Mouse (Mus musculus): ENCODE measurements around the gene Cish. TPM values are rescaled to one million over a fixed set of nuclear protein-coding genes. Genes with fewer than 3 reads are reported as not detected.
A peak's percentile ranks its signal among the peaks of the same experiment; 100 is the strongest.

Gene Cish
- polyA plus RNA-seq (2015; fragmentation: Nextera tagmentation; extraction: Ambion mirVana) = 8.4 and 9.6 TPM in 2 replicates

DNA sequence AAGGTAGTCTGAATTCAATTTTAAA is at the start of gene Cish:
Gene Cish, plus strand, starts transcription at position 11 of the 25 bp plus-strand sequence.
- Histone ChIP-seq H3K9me3 (no peaks in the 10 kb centered on the region), H3K36me3 (peaks cover 7% of the 10 kb centered on the region), H3K27me3 (peaks cover 28% of the 10 kb centered on the region), H3K27ac (peak within 1 kb of the TSS; percentile 56; the same call in 1 of the 2 replicates), H3K4me1 (replicated peaks) (peaks cover 30% of the 10 kb centered on the region), H3K4me3 (peak within 1 kb of the TSS; percentile 76), H3K4me2 (peak within 1 kb of the TSS; percentile 91), H3K9ac (peak within 1 kb of the TSS; percentile 81)
- no peak for ATAC-seq (ENCODE audit: low FRiP score)

DNA sequence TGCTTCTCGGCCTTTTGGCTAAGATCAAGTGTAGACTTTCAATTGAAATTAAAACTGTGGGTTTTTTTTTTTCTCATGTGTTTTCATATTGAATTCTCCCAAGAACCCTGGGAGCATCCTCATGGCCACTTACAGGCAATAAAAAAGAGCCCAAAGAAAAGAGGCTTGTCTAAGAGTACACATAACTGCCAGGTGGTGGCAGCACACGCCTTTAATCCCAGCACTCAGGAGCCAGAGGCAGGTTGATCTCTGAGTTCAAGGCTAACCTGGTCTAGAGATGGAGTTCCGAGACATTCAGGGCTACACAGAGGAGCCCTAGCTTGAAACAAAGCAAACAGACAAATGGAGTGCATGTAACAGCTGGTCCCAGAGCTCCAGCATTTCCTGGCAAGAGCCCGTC is 49.7 kb upstream of the Cish start:
- ATAC-seq (ENCODE audit: low FRiP score) = no peak
- Histone ChIP-seq H3K9me3 (no peaks in the 10 kb centered on the region), H3K9ac (no peak overlapping the region), H3K36me3 (no peaks in the 10 kb centered on the region), H3K4me3 (no peak overlapping the region), H3K4me1 (replicated peaks) (no peaks in the 10 kb centered on the region), H3K4me2 (no peak overlapping the region), H3K27ac (no peak overlapping the region), H3K27me3 (no peaks in the 10 kb centered on the region)
- WGBS = 66% methylated on average over 4 of the region's 4 CpGs

DNA sequence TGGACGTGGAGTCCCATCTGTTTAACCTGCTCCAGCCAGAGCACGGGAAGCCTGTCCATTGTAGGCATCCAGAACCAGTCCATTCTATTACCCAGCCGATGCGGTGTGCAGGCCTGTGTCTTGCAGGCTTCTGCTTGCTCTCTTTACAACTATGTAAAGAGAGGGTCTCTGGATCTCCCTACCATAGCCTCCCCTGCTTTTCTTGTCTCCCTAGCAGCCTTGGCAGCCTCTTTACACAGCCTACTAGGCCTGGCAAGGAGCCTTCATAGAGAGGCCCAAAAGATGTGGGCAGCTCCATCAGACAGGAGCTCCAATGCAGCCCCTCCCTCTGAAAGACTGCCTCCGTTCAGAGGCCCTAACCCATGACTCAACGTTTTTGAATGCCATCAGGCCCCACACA is 46.7 kb upstream of the Cish start:
- H3K4me2 ChIP-seq = no peak overlapping the region
- H3K9me3 ChIP-seq = no peaks in the 10 kb centered on the region
- no peaks in the 10 kb centered on the region for H3K27me3 ChIP-seq
- no peaks in the 10 kb centered on the region for H3K36me3 ChIP-seq
- H3K4me1 ChIP-seq (replicated peaks) = peaks cover 18% of the 10 kb centered on the region
- 80% methylated on average over 6 of the region's 6 CpGs for WGBS
- H3K27ac ChIP-seq = no peak overlapping the region
- no peak for ATAC-seq (ENCODE audit: low FRiP score)
- H3K4me3 ChIP-seq = no peak overlapping the region
- H3K9ac ChIP-seq = no peak overlapping the region

DNA sequence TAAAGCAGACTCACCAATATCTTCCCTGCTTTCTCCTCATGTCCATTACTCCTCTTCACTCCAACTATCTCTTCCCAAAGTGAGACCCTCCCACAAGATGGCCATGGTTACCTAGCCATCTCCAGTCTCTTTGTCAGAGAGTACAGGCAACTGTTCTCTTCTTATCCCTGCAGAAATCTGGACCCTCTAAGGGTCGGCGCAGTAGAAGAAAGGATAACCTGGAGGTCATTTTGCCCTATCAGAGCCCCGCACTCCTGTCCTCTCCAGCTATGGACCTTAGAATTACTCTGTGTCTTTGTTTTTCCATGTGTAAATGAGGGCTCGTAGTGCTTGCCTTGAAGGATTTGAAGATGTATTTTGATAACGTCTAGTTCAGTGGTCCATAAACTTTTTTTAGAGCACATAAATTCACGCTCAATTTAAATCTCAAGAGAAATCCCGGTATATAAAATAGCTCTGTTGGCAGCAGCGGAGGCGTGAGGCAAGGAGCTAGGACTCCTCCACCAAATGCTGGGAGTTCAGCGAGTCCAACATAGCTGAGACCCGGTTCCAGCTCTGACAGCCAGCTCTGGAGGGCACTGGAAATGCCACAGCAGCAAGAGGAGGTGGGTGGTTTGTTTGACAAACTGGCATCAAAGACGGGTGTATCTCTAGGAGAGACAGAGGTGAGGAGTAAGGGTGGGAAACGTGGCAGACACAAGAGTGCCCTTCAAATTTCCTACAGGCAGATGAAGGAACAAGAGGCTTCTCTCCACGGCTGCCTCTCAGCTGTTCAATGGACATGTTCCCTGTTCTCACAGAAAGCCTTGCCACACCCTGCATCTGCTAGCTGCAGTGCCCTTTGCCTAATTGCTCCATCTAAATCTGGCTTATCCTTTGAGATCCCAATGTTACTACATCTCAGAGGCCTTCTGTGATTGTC is 45.1 kb upstream of the Cish start:
- no peak for ATAC-seq (ENCODE audit: low FRiP score)
- Histone ChIP-seq H3K4me2 (no peak overlapping the region), H3K4me1 (replicated peaks) (peaks cover 33% of the 10 kb centered on the region), H3K36me3 (no peaks in the 10 kb centered on the region), H3K4me3 (no peak overlapping the region), H3K27me3 (no peaks in the 10 kb centered on the region), H3K9ac (no peak overlapping the region), H3K27ac (no peak overlapping the region), H3K9me3 (no peaks in the 10 kb centered on the region)
- WGBS = 83% methylated on average over 14 of the region's 14 CpGs

DNA sequence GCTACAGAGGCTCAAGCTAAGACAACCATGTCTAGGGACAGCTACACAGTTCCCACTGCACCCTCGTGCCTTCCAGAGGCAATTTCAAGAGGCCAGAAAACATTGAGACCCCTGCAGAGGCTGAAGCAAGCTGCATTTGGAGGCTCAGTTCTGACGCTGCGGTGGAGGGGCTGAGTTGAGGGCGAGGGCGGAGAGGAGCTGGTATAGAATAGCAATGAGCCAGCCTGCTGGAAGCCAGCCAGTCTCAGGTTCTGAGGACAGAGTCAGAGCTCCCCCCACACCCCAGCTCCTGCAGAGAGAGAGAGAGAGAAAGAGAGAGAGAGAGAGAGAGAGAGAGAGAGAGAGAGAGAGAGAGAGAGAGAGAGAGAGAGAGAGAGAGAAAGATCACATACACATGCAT is 43.7 kb upstream of the Cish start:
- Histone ChIP-seq H3K36me3 (no peaks in the 10 kb centered on the region), H3K9ac (no peak overlapping the region), H3K27me3 (no peaks in the 10 kb centered on the region)

DNA sequence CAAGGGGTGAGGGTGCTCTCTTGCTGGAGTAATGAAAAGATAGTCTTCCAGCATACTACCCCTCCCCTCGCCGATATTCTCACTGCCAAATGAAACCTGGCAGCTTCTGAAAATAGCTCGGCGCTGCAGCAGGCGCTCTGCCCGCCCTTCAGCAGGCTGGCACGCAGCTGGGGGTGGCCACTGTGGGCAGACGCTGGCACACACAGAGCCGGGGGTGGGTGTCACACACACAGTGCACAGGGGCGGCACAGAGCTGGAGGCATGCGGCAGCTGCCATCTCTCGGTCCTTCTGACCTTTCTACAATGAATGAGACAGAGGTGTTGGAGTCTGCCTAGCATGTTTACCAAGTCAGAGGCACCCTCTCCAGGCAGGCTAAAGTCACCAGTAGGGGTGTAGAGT is 41.4 kb upstream of the Cish start:
- no peaks in the 10 kb centered on the region for H3K9me3 ChIP-seq
- no peak overlapping the region for H3K4me3 ChIP-seq
- 52% methylated on average over 12 of the region's 12 CpGs for WGBS
- no peaks in the 10 kb centered on the region for H3K27me3 ChIP-seq
- 0 out of 2 replicates have a peak overlapping the region, but pooled peaks have one; percentile 31 for H3K9ac ChIP-seq
- H3K27ac ChIP-seq = peak overlapping the region; percentile 77
- peaks cover 39% of the 10 kb centered on the region for H3K4me1 ChIP-seq (replicated peaks)
- H3K36me3 ChIP-seq = no peaks in the 10 kb centered on the region
- H3K4me2 ChIP-seq = no peak overlapping the region
- peak; percentile 44; the same call in 1 of the 2 replicates for ATAC-seq (ENCODE audit: low FRiP score)

More for the DNA sequence above, 43.7 kb upstream of the Cish start:
- peak; percentile 66 for ATAC-seq (ENCODE audit: low FRiP score)
- no peak overlapping the region for H3K4me3 ChIP-seq
- WGBS = 13% methylated on average over 5 of the region's 5 CpGs
- peak overlapping the region; percentile 82 for H3K27ac ChIP-seq
- 0 out of 2 replicates have a peak overlapping the region, but pooled peaks have one; percentile 13 for H3K4me2 ChIP-seq
- H3K4me1 ChIP-seq (replicated peaks) = peaks cover 39% of the 10 kb centered on the region
- H3K9me3 ChIP-seq = no peaks in the 10 kb centered on the region

DNA sequence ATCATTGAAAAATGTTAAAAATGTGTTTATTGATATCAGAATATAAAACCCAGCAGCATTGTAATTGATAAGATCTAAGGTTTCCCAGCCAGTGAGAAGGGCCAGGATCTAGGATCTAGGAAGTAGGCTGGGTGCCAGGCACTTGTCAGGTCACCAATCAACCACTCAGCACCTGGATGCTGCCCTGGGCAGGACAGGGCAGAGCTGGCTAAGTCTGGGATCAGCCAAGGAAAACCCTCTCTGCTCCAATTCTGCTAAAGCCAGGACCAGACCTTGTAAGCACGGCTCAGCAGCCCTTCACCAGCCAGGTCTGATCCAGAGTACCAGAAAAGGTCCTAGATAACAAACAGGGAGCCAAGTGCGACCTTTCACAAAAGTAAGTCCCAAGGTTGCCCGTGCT is 40.9 kb upstream of the Cish start:
- no peak overlapping the region for H3K4me3 ChIP-seq
- H3K36me3 ChIP-seq = no peaks in the 10 kb centered on the region
- H3K4me1 ChIP-seq (replicated peaks) = peaks cover 39% of the 10 kb centered on the region
- no peak for ATAC-seq (ENCODE audit: low FRiP score)
- peak overlapping the region; percentile 77 for H3K27ac ChIP-seq
- no peaks in the 10 kb centered on the region for H3K27me3 ChIP-seq
- 87% methylated on average over 3 of the region's 3 CpGs for WGBS
- H3K4me2 ChIP-seq = no peak overlapping the region
- no peaks in the 10 kb centered on the region for H3K9me3 ChIP-seq
- 0 out of 2 replicates have a peak overlapping the region, but pooled peaks have one; percentile 31 for H3K9ac ChIP-seq

DNA sequence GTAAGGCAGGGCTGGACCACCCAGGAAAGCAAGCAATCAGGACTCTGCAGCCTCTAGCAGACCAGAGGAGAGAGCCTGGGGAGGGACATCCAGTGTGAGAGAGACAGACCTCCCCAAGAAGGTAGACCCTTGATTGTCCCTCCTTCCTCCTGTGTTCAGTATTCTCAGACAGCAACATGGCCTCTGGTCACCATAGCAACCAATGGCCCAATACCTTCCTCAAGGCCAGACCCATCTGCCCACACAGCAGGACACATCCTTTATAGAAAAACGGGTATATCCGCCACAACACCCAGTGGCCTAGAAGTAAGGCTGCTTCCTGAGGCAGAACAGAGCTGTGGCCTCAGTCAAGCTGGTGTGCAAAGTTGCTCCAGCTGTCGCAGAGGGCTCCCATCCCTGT is 40.2 kb upstream of the Cish start:
- ATAC-seq (ENCODE audit: low FRiP score) = no peak; the same call in 1 of the 2 replicates
- 30% methylated on average over 3 of the region's 3 CpGs for WGBS
- H3K36me3 ChIP-seq = no peaks in the 10 kb centered on the region
- peaks cover 42% of the 10 kb centered on the region for H3K4me1 ChIP-seq (replicated peaks)
- no peaks in the 10 kb centered on the region for H3K9me3 ChIP-seq
- no peak overlapping the region; the same call in 1 of the 2 replicates for H3K9ac ChIP-seq
- H3K4me2 ChIP-seq = no peak overlapping the region
- peak overlapping the region; percentile 65 for H3K27ac ChIP-seq
- H3K27me3 ChIP-seq = no peaks in the 10 kb centered on the region
- H3K4me3 ChIP-seq = no peak overlapping the region

DNA sequence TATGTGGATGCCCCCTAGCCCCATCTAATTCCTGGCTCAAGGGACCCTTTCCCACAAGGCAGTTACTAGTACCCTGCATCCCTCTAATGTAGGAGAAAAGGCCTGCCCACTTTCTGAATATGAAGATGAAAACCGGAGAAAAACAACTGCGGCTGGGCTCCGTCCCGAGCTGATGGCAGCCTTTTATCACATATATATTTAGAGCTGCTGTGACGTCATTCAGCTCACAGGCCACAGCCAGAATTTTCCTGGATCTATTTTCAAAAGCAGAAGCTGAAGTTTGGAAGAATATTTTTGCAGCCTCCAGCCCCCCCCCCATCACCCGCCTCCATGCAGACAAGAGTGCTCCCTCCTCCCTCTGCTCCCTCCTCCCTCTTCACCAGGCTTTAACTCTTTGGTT is 36.3 kb upstream of the Cish start:
- peaks cover 20% of the 10 kb centered on the region for H3K4me1 ChIP-seq (replicated peaks)
- no peak overlapping the region for H3K27ac ChIP-seq
- no peak overlapping the region for H3K4me2 ChIP-seq
- no peak for ATAC-seq (ENCODE audit: low FRiP score)
- no peak overlapping the region for H3K9ac ChIP-seq
- no peaks in the 10 kb centered on the region for H3K9me3 ChIP-seq
- WGBS = 77% methylated on average over 6 of the region's 6 CpGs
- H3K4me3 ChIP-seq = no peak overlapping the region
- no peaks in the 10 kb centered on the region for H3K36me3 ChIP-seq
- H3K27me3 ChIP-seq = no peaks in the 10 kb centered on the region

DNA sequence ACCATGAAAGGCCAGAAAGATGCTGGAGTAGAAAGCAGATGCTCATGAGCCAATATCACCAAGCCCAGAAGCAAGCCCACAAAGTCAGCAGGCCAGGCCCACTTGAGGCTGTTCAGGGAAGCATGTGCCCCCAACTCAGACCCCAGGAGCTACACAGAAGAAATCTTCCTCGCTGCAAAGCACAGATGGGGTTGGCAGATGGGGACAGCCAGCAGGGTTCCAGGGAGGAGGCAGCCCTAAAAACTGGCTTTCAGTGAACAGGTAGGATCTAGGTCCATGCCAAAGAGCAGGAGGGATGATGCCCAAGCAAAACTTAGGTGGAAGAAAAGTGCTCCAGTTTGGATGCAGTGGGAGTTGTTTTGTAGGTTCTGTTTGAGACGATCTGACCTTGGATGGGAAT is 35.4 kb upstream of the Cish start:
- ATAC-seq (ENCODE audit: low FRiP score) = no peak
- no peaks in the 10 kb centered on the region for H3K36me3 ChIP-seq
- H3K9ac ChIP-seq = no peak overlapping the region
- no peak overlapping the region for H3K4me3 ChIP-seq
- 66% methylated on average over 2 of the region's 2 CpGs for WGBS
- H3K27ac ChIP-seq = no peak overlapping the region
- peaks cover 12% of the 10 kb centered on the region for H3K4me1 ChIP-seq (replicated peaks)
- H3K9me3 ChIP-seq = no peaks in the 10 kb centered on the region
- no peak overlapping the region for H3K4me2 ChIP-seq
- no peaks in the 10 kb centered on the region for H3K27me3 ChIP-seq

DNA sequence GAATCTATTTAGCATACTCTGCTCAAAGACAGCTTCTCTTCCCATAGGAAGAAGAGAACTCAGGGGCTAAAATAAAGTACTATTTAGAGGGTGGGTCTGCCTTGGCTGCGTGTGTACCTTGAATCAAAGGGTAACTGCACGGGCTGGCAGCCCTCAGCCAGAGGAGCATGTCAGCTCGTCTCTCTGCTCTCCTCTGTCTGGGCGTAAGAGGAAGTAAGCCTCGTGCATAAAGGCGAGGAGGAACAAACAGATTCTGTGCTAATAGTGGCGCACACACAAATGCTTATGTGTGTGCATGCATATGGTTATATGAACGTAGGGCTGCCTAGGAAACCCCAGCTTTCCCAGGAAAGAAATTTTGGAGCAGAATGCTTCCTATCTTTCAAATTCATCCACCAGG is 35.0 kb upstream of the Cish start:
- H3K4me3 ChIP-seq = no peak overlapping the region
- H3K36me3 ChIP-seq = no peaks in the 10 kb centered on the region
- ATAC-seq (ENCODE audit: low FRiP score) = no peak
- peaks cover 7% of the 10 kb centered on the region for H3K4me1 ChIP-seq (replicated peaks)
- no peak overlapping the region for H3K4me2 ChIP-seq
- no peaks in the 10 kb centered on the region for H3K9me3 ChIP-seq
- no peak overlapping the region for H3K9ac ChIP-seq
- H3K27ac ChIP-seq = no peak overlapping the region
- H3K27me3 ChIP-seq = no peaks in the 10 kb centered on the region
- 65% methylated on average over 8 of the region's 8 CpGs for WGBS

DNA sequence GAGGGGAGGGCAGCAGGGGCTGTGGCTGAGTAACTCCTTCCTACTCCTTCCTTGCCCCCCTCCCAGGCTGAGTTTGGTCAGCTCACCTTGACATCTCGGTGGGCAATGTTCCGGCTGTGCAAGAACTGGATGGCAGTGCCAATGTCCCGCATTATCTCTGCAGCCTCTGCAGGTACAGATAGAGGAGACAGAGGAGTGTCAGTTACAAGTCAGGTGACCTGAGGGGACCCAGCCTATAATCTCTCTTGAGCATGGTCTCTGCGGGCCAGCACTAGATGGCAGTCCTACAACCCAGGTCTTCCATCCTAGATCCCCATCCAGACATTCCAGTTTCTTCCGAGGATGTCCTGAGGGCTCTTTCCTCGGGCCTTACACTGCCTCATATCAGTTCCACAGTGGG is 34.0 kb upstream of the Cish start:
- no peak for ATAC-seq (ENCODE audit: low FRiP score)
- Histone ChIP-seq H3K9me3 (no peaks in the 10 kb centered on the region), H3K36me3 (no peaks in the 10 kb centered on the region), H3K27me3 (no peaks in the 10 kb centered on the region), H3K4me1 (replicated peaks) (peaks cover 3% of the 10 kb centered on the region; the same call in 1 of the 2 replicates), H3K27ac (no peak overlapping the region), H3K4me2 (no peak overlapping the region), H3K9ac (no peak overlapping the region), H3K4me3 (no peak overlapping the region)
- WGBS = 87% methylated on average over 6 of the region's 6 CpGs

DNA sequence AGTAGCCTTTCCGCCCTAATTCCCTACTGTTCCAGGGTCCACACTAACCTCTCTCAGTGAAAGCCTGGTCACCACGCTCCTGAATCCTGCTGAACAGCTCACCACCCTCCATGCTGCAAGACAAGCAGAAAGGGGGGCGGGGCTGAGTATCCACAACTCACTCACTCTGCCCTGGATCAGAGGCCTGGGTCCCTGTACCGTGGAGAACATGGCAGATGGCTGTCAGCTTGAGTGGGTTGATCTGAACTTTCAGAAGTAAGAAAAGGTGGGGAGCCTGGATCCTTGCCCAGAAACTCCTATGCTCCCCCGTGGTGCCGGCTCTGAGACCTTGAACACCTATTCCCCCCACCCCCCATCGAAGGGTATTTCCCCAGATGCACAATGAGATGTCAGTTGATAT is 33.5 kb upstream of the Cish start:
- Histone ChIP-seq H3K27me3 (no peaks in the 10 kb centered on the region), H3K36me3 (no peaks in the 10 kb centered on the region), H3K9ac (no peak overlapping the region), H3K4me3 (no peak overlapping the region), H3K27ac (no peak overlapping the region), H3K9me3 (no peaks in the 10 kb centered on the region), H3K4me1 (replicated peaks) (peaks cover 3% of the 10 kb centered on the region; the same call in 1 of the 2 replicates), H3K4me2 (no peak overlapping the region)
- no peak for ATAC-seq (ENCODE audit: low FRiP score)
- 82% methylated on average over 7 of the region's 7 CpGs for WGBS

Measured in hindbrain, embryonic 13.5 days (tissue).